Mouse (Mus musculus) limb, embryonic 11.5 days (tissue): Measurements from ENCODE around the gene Nf1. TPM values are rescaled to one million over a fixed set of nuclear protein-coding genes. Genes with fewer than 3 reads are reported as not detected.

Experiments used
- ATAC-seq: fragments of 200-750 bp; cut with Nextera tagmentation; 2 replicates; pipeline ENCODE4 v1.8.0; 2017; ENCODE audit warnings: low read depth; ENCODE audit not compliant: insufficient number of reproducible peaks, low FRiP score, low TSS enrichment
- DNase-seq: peaks from one replicate; pipeline ENCODE4 v3.0.0-alpha.2; 2015; ENCODE audit warnings: low spot score
- H3K27ac ChIP-seq: fragments of 300-500 bp; sonication (generic); replicated peaks from 2 replicates; pipeline ENCODE4 v1.5.1; 2014; ENCODE audit warnings: low read depth, mild to moderate bottlenecking, low read length
- H3K27me3 ChIP-seq: fragments of 300-500 bp; sonication (generic); 2 replicates; pipeline ENCODE4 v1.6.1; 2014; ENCODE audit warnings: mild to moderate bottlenecking, low read length, mixed read lengths; ENCODE audit not compliant: control insufficient read depth, insufficient read depth
- H3K36me3 ChIP-seq: fragments of 300-500 bp; sonication (generic); 2 replicates; pipeline ENCODE4 v1.6.1; 2014; ENCODE audit warnings: mild to moderate bottlenecking, low read length, moderate library complexity, mixed read lengths; ENCODE audit not compliant: control insufficient read depth, insufficient read depth
- H3K4me1 ChIP-seq: fragments of 300-500 bp; sonication (generic); 2 replicates; pipeline ENCODE4 v1.6.1; 2014; ENCODE audit warnings: low read length, mixed read lengths; ENCODE audit not compliant: control insufficient read depth, insufficient read depth
- H3K4me2 ChIP-seq: fragments of 300-500 bp; sonication (generic); 2 replicates; pipeline ENCODE4 v1.6.1; 2014; ENCODE audit warnings: low read depth, mild to moderate bottlenecking, moderate library complexity; ENCODE audit not compliant: severe bottlenecking
- H3K4me3 ChIP-seq: fragments of 300-500 bp; sonication (generic); 2 replicates; pipeline ENCODE4 v1.5.1; 2014; ENCODE audit warnings: low read depth, low read length
- H3K9ac ChIP-seq: fragments of 300-500 bp; sonication (generic); 2 replicates; pipeline ENCODE4 v1.6.1; 2014; ENCODE audit warnings: mild to moderate bottlenecking, low read length
- H3K9me3 ChIP-seq: fragments of 300-500 bp; sonication (generic); 2 replicates; pipeline ENCODE4 v1.6.1; 2016; ENCODE audit warnings: low read length; ENCODE audit not compliant: control insufficient read depth
- WGBS: fragments of 180-500 bp; shearing (Covaris S2); extraction: QIAGEN DNeasy Blood & Tissue Kit; methylation state at CpG from one replicate; pipeline ENCODE4 v1.1.7; 2014; 5-methylcytosine and 5-hydroxymethylcytosine counted together
- polyA plus RNA-seq: library from polyadenylated mRNA; unstranded; fragments of >200 nt; fragmentation: Nextera tagmentation; extraction: Ambion mirVana; gene quantifications from 2 replicates; pipeline ENCODE4 v1.2.1, GENCODE M21; 2014

Gene Nf1
- polyA plus RNA-seq, 1 experiment from 2014 or later = 9.9 TPM

GRCm38 (mm10) chr11:79528601-79529000, 189.1 kb downstream of the Nf1 start:
- WGBS = 96% methylated on average over 3 of the region's 3 CpGs
- no peaks in the 10 kb centered on the region for H3K4me1 ChIP-seq
- H3K27me3 ChIP-seq = no peaks in the 10 kb centered on the region
- ATAC-seq (no peak), DNase-seq (no peak)
- H3K9me3 ChIP-seq = no peaks in the 10 kb centered on the region
- no peaks in the 10 kb centered on the region for H3K36me3 ChIP-seq
- H3K27ac ChIP-seq = no peak overlapping the region
- no peak overlapping the region for H3K4me3 ChIP-seq
- no peak overlapping the region for H3K9ac ChIP-seq
- no peak overlapping the region for H3K4me2 ChIP-seq

- no peak for ATAC-seq
Measured at GRCm38 (mm10) chr11:79529226-79529625, 189.7 kb downstream of the Nf1 start.

GRCm38 (mm10) chr11:79529736-79530135, 190.2 kb downstream of the Nf1 start:
- DNase-seq = no peak
- Histone ChIP-seq H3K9ac (no peak overlapping the region), H3K27ac (no peak overlapping the region), H3K4me3 (no peak overlapping the region), H3K36me3 (no peaks in the 10 kb centered on the region), H3K4me2 (no peak overlapping the region), H3K9me3 (no peaks in the 10 kb centered on the region), H3K4me1 (no peaks in the 10 kb centered on the region), H3K27me3 (no peaks in the 10 kb centered on the region)
- no peak for ATAC-seq
- WGBS = 92% methylated on average over 2 of the region's 2 CpGs

More at GRCm38 (mm10) chr11:79529226-79529625, 189.7 kb downstream of the Nf1 start:
- 98% methylated on average over 6 of the region's 6 CpGs for WGBS
- Histone ChIP-seq H3K9ac (no peak overlapping the region), H3K4me1 (no peaks in the 10 kb centered on the region), H3K4me3 (no peak overlapping the region), H3K27ac (no peak overlapping the region), H3K36me3 (no peaks in the 10 kb centered on the region), H3K4me2 (no peak overlapping the region), H3K27me3 (no peaks in the 10 kb centered on the region), H3K9me3 (no peaks in the 10 kb centered on the region)
- no peak for DNase-seq

- Histone ChIP-seq H3K4me3 (no peak within 1 kb of the TSS), H3K27me3 (no peaks in the 10 kb centered on the region), H3K4me2 (no peak within 1 kb of the TSS), H3K36me3 (no peaks in the 10 kb centered on the region), H3K4me1 (no peaks in the 10 kb centered on the region), H3K9ac (no peak within 1 kb of the TSS), H3K9me3 (no peaks in the 10 kb centered on the region), H3K27ac (no peak within 1 kb of the TSS)
- WGBS = 92% methylated on average over 7 of the region's 7 CpGs
- ATAC-seq (no peak), DNase-seq (no peak)
Measured at GRCm38 (mm10) chr11:79530333-79530761, 190.9 kb downstream of the Nf1 start, which contains the start of the genes Evi2 and Evi2a. Evi2 (minus strand) TSS chr11:79530589. Evi2a (minus strand) TSS chr11:79530609.

- Histone ChIP-seq H3K27me3 (no peaks in the 10 kb centered on the region), H3K36me3 (no peaks in the 10 kb centered on the region)
- ATAC-seq = no peak
Measured at GRCm38 (mm10) chr11:79530774-79531173, 191.3 kb downstream of the Nf1 start.

DNA sequence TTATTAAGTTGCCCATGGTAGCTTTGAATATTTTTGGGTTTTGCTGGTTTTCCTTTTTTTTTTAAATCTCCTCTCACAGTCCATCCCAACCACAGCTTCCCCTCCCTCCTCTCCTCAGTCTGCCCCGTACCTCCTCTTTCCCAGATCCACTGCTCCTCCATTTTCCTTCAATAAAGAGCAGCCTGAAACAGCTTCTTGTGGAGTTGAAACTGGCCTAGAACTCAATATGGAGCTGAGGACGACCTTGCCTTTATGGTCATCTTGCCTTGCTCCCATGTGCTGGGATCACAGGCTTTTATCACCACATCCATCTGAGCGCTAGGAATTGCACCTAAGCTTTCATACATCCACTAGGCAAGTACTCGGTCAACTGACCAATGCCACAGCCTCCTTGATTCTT, 192.0 kb downstream of the Nf1 start:
- H3K4me2 ChIP-seq = no peak overlapping the region
- no peak overlapping the region for H3K4me3 ChIP-seq
- no peak overlapping the region for H3K9ac ChIP-seq
- no peaks in the 10 kb centered on the region for H3K9me3 ChIP-seq
- DNase-seq (no peak), ATAC-seq (no peak)
- H3K27me3 ChIP-seq = no peaks in the 10 kb centered on the region
- WGBS = 91% methylated on average over 4 of the region's 4 CpGs
- H3K36me3 ChIP-seq = no peaks in the 10 kb centered on the region
- no peaks in the 10 kb centered on the region for H3K4me1 ChIP-seq
- H3K27ac ChIP-seq = no peak overlapping the region

More at GRCm38 (mm10) chr11:79530774-79531173, 191.3 kb downstream of the Nf1 start:
- no peaks in the 10 kb centered on the region for H3K9me3 ChIP-seq
- 90% methylated on average over 11 of the region's 11 CpGs for WGBS
- no peaks in the 10 kb centered on the region for H3K4me1 ChIP-seq
- H3K9ac ChIP-seq = no peak overlapping the region
- no peak overlapping the region for H3K4me2 ChIP-seq
- H3K27ac ChIP-seq = no peak overlapping the region
- no peak overlapping the region for H3K4me3 ChIP-seq
- no peak for DNase-seq

DNA sequence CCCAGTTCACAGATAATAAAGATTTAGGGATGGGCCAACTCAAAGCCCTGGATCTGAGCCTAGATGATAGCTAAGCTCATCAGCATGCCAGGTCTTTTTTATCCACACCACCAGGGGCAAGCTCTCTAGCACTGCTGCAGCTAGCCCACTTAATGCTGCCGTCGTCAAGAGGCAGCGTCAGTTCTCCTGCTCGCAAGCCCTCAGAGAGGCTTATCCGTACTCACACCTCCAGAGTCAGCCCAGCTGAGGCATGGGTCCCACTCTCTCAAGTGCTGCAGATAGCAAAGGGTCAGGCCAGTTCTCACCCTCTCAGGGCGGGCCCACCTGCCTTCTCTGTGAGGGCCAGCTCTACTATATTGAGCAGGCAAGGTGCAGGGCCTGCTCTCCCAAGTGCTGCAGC, 193.8 kb downstream of the Nf1 start:
- ATAC-seq = no peak
- Histone ChIP-seq H3K9me3 (no peaks in the 10 kb centered on the region), H3K36me3 (no peaks in the 10 kb centered on the region), H3K4me1 (no peaks in the 10 kb centered on the region), H3K27me3 (no peaks in the 10 kb centered on the region), H3K4me3 (no peak overlapping the region), H3K27ac (no peak overlapping the region), H3K9ac (no peak overlapping the region), H3K4me2 (no peak overlapping the region)
- 74% methylated on average over 6 of the region's 6 CpGs for WGBS
- DNase-seq = no peak

GRCm38 (mm10) chr11:79533950-79534690, 194.6 kb downstream of the Nf1 start:
- Histone ChIP-seq H3K4me3 (no peak overlapping the region), H3K4me2 (no peak overlapping the region), H3K27ac (no peak overlapping the region), H3K4me1 (no peaks in the 10 kb centered on the region), H3K36me3 (no peaks in the 10 kb centered on the region), H3K9ac (no peak overlapping the region), H3K27me3 (no peaks in the 10 kb centered on the region), H3K9me3 (no peaks in the 10 kb centered on the region)
- WGBS = 91% methylated on average over 8 of the region's 8 CpGs
- ATAC-seq (no peak), DNase-seq (no peak)

GRCm38 (mm10) chr11:79535554-79535953, 196.1 kb downstream of the Nf1 start:
- WGBS = 89% methylated on average over 4 of the region's 4 CpGs
- no peaks in the 10 kb centered on the region for H3K4me1 ChIP-seq
- H3K36me3 ChIP-seq = no peaks in the 10 kb centered on the region
- no peaks in the 10 kb centered on the region for H3K27me3 ChIP-seq
- no peak for DNase-seq
- H3K4me3 ChIP-seq = no peak overlapping the region
- ATAC-seq = no peak
- H3K27ac ChIP-seq = no peak overlapping the region
- no peak overlapping the region for H3K4me2 ChIP-seq
- no peaks in the 10 kb centered on the region for H3K9me3 ChIP-seq
- H3K9ac ChIP-seq = no peak overlapping the region
